Mouse (Mus musculus) CH12.LX (cell line): ENCODE measurements at regions not wholly inside any gene's neighbourhood (a gene's known extent, or its start where the extent isn't known, plus 50 kb on each side); places are given as distances from the start of the nearest gene placed in this dataset.

ENCODE experiments used
- DNase-seq: peaks from one replicate; pipeline ENCODE4 v3.0.0-alpha.2; 2013; ENCODE audit errors: extremely low read depth
- H3K27ac ChIP-seq: 2 replicates; pipeline ENCODE4 v1.5.1; 2012; ENCODE audit warnings: low read depth, mild to moderate bottlenecking, control low read depth, moderate library complexity; ENCODE audit not compliant: insufficient read depth
- H3K27me3 ChIP-seq: replicated peaks from 2 replicates; pipeline ENCODE3; 2012; ENCODE audit warnings: inconsistent platforms
- H3K36me3 ChIP-seq, 2 experiments: replicated peaks in 1 of 2; 2 replicates each; pipeline versions ENCODE3 to v1.6.1; 2012; ENCODE audit warnings: inconsistent platforms in 1 of 2, low read length in 1 of 2, mild to moderate bottlenecking in 1 of 2, mixed read lengths in 1 of 2, moderate library complexity in 1 of 2; ENCODE audit not compliant: control insufficient read depth in 1 of 2, insufficient read depth in 1 of 2
- H3K4me1 ChIP-seq, 2 experiments: 2 replicates each; pipeline ENCODE4 v1.6.1; 2012; ENCODE audit warnings: inconsistent platforms in 1 of 2, moderate library complexity in 1 of 2; ENCODE audit not compliant: insufficient read depth in 2 of 2, control insufficient read depth in 1 of 2
- H3K4me2 ChIP-seq: 2 replicates; pipeline ENCODE4 v1.6.1; 2012; ENCODE audit warnings: low read depth, mild to moderate bottlenecking, control low read depth; ENCODE audit not compliant: poor library complexity, insufficient read depth, severe bottlenecking
- H3K4me3 ChIP-seq, 3 experiments: fragments of 150-350 bp in 1 of 3; sonication (generic) in 1 of 3; replicated peaks in 1 of 3; 2 replicates each; pipeline versions ENCODE3 to v1.5.1; 2011 to 2012; ENCODE audit warnings: low read depth in 2 of 3, low read length in 2 of 3, mild to moderate bottlenecking in 2 of 3, moderate library complexity in 2 of 3, control low read depth in 1 of 3, improper control_type of control experiment in 1 of 3, inconsistent platforms in 1 of 3, mixed read lengths in 1 of 3; ENCODE audit not compliant: poor library complexity in 1 of 3
- H3K79me2 ChIP-seq: replicated peaks from 2 replicates; pipeline ENCODE4 v1.6.1; 2012; ENCODE audit warnings: mild to moderate bottlenecking, moderate library complexity; ENCODE audit not compliant: control insufficient read depth, poor library complexity, insufficient read depth, severe bottlenecking; ENCODE audit errors: extremely low read depth
- H3K9ac ChIP-seq: 2 replicates; pipeline ENCODE4 v1.6.1; 2012; ENCODE audit warnings: low read depth, mild to moderate bottlenecking, control low read depth, moderate library complexity; ENCODE audit not compliant: insufficient read depth
- H3K9me3 ChIP-seq: replicated peaks from 2 replicates; pipeline ENCODE3; 2012; ENCODE audit warnings: low read length, inconsistent platforms, mixed read lengths
- ETS1 ChIP-seq: conservative IDR thresholded peaks from 2 replicates; pipeline ENCODE4 v1.6.1; 2012; ENCODE audit warnings: low read depth, mild to moderate bottlenecking, inconsistent platforms, low read length, improper control_type of control experiment, moderate library complexity
- TCF12 ChIP-seq: IDR thresholded peaks from 2 replicates; pipeline ENCODE4 v1.6.1; 2014; ENCODE audit warnings: low read depth, mild to moderate bottlenecking, inconsistent platforms, low read length, improper control_type of control experiment
- ZKSCAN1 ChIP-seq: IDR thresholded peaks from 2 replicates; pipeline ENCODE4 v1.6.1; 2012; ENCODE audit warnings: low read depth, inconsistent platforms, low read length, improper control_type of control experiment, borderline replicate concordance
- dilution Hi-C: fragments of 300-500 bp; cut with MboI; formaldehyde crosslinking; loops from 2 replicates; pipeline ENCODE4 v1.14.3; 2020; ENCODE audit warnings: low sequenced_read_pairs; ENCODE audit not compliant: extremely low pct_unique_long_range_greater_than_20kb, extremely low pct_ligation_motif_present
- in situ Hi-C: fragments of 300-500 bp; cut with MboI; formaldehyde crosslinking; loops from 3 replicates; pipeline ENCODE4 v1.14.3; 2019; ENCODE audit warnings: low sequenced_read_pairs, low pct_ligation_motif_present, low pct_unique_long_range_greater_than_20kb, mixed read lengths

- H3K4me1 ChIP-seq, result no peaks in the 10 kb centered on the region
- dilution Hi-C loops, result no loop called here
Measured at GRCm38 (mm10) chr9:56564048-56564737, 145.8 kb downstream of the Hmg20a start.

More at GRCm38 (mm10) chr9:56564048-56564737, 145.8 kb downstream of the Hmg20a start:
- Histone ChIP-seq H3K79me2 (no peaks in the 10 kb centered on the region), H3K9me3 (no peaks in the 10 kb centered on the region), H3K4me3 (no peak overlapping the region), H3K36me3 (no peaks in the 10 kb centered on the region), H3K27me3 (peaks cover 4% of the 10 kb centered on the region), H3K9ac (no peak overlapping the region), H3K27ac (no peak overlapping the region), H3K4me2 (no peak overlapping the region)
- no peak for DNase-seq
- TF ChIP-seq TCF12 (no peak), ETS1 (no peak), ZKSCAN1 (no peak)
- in situ Hi-C loops, result no loop called here
